Mouse (Mus musculus): ENCODE results near the gene Vmn1r75. TPM values are rescaled to one million over a fixed set of nuclear protein-coding genes. Genes with fewer than 3 reads are reported as not detected.

Gene Vmn1r75
- not detected in 2 replicates for total RNA-seq (2017)

DNA sequence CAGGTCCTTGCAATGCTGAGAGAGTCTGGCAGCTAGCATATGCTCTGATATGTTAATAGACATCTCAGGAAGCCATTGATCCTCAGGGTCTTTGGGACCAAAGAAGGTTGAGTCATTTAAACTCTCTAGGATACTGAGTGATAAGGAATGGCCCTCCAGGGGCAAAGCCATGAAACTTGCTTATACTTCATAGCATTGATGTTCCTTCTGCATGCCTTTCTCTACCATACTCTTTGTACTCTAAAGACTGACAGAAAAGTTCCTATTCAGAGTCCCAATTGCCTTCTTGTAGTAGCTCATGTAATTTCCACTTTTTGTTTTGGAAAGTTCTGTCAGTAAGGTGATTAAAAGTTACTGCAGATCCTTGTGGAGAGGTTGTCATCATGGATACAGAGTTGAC, at the start of gene Vmn1r75:
TSS of gene Vmn1r75 (plus strand) at position 301 of the 400 bp plus-strand sequence.
- no peak for ATAC-seq (replicated peaks; ENCODE audit: low read depth, poor library complexity, severe bottlenecking)

DNA sequence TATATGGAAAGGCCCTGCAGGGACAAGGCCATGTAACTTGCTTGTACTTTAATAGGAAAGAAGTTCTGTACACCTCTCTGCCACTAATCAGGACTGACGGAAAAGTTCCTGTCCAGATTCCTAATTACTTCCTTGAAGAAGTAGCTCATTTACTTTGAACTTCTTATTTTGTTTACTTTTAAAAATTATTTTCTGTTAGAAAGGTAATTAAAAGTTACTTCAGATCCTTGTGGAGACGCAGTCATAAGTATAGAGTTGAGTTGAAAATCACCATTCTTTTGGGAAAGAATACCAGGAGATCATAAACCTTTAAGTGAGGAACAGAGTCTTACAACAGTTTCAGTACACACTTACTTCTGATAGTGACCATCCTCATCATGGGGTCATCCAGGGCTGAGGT, 40.8 kb upstream of the Vmn1r75 start, which contains the start of gene Vmn1r74:
TSS of gene Vmn1r74 (plus strand) at position 301 of the 400 bp plus-strand sequence.
- ATAC-seq (replicated peaks; ENCODE audit: low read depth, poor library complexity, severe bottlenecking): no peak

Other genes with a start within 250 kb of the Vmn1r75 start
- not detected in 2 replicates for gene Vmn1r72, start 194.5 kb upstream of the Vmn1r75 start, total RNA-seq (2017)
- gene Vmn1r73, start 144.4 kb upstream of the Vmn1r75 start, total RNA-seq (2017): not detected in 2 replicates
- not detected in 2 replicates for gene Vmn1r74, start 40.6 kb upstream of the Vmn1r75 start, total RNA-seq (2017)
- not detected in 2 replicates for gene Vmn1r76, start 63.6 kb downstream of the Vmn1r75 start, total RNA-seq (2017)
- not detected in 2 replicates for gene Vmn1r77, start 162.1 kb downstream of the Vmn1r75 start, total RNA-seq (2017)

All from common myeloid progenitor, adult 5-6 weeks (primary cell).